Mouse (Mus musculus): ENCODE measurements around the gene Olfr282. TPM values are rescaled to one million over a fixed set of nuclear protein-coding genes. Genes with fewer than 3 reads are reported as not detected.

Gene Olfr282
- total RNA-seq, 2 experiments from 2014 or later: not detected

- no peak for DNase-seq (ENCODE audit: low spot score in 2 of 2)
These were observed 43.9 kb downstream of the Olfr282 start for GRCm38 (mm10) chr15:98474958-98475357.

GRCm38 (mm10) chr15:98475382-98475781, 44.4 kb downstream of the Olfr282 start:
- peak in 1 of 2 experiments; percentile 20 for DNase-seq (ENCODE audit: low spot score in 2 of 2)

GRCm38 (mm10) chr15:98476281-98476680, 45.3 kb downstream of the Olfr282 start:
- no peak for DNase-seq (ENCODE audit: low spot score in 2 of 2)

- no peak for DNase-seq (ENCODE audit: low spot score in 2 of 2)
These were observed 48.6 kb downstream of the Olfr282 start for GRCm38 (mm10) chr15:98479568-98480102.

GRCm38 (mm10) chr15:98482701-98483100, 51.7 kb downstream of the Olfr282 start, which contains the start of gene Lalba:
Gene Lalba (minus strand): TSS chr15:98482721.
- DNase-seq (ENCODE audit: low spot score in 2 of 2): no peak

GRCm38 (mm10) chr15:98483907-98484886, 53.2 kb downstream of the Olfr282 start:
- peak in 1 of 2 experiments; percentile 15 for DNase-seq (ENCODE audit: low spot score in 2 of 2)

GRCm38 (mm10) chr15:98486433-98487021, 55.5 kb downstream of the Olfr282 start:
- DNase-seq (ENCODE audit: low spot score in 2 of 2): no peak

Other genes starting within 250 kb of the Olfr282 start
- not detected for gene Olfr288, start 235.7 kb upstream of the Olfr282 start, total RNA-seq (2021)
- gene Gm44579, start 210.2 kb upstream of the Olfr282 start, total RNA-seq (2021): under 1 TPM in 1 of 2 experiments, not detected in 1; 0.16 TPM
- 1 to 10 TPM; 1.9 to 2.3 TPM for gene Olfr287, start 210.2 kb upstream of the Olfr282 start, total RNA-seq (2021)
- not detected for gene Olfr286, start 196.8 kb upstream of the Olfr282 start, total RNA-seq (2021)
- gene H1fnt, start 173.9 kb upstream of the Olfr282 start, total RNA-seq (2021): not detected
- gene Zfp641, start 135.1 kb upstream of the Olfr282 start, total RNA-seq (2021): 1 to 10 TPM; 5.7 to 6.7 TPM
- gene Olfr285, start 113.9 kb upstream of the Olfr282 start, total RNA-seq (2021): not detected
- not detected for gene Olfr284, start 90.2 kb upstream of the Olfr282 start, total RNA-seq (2021)
- not detected for gene Olfr283, start 50.3 kb upstream of the Olfr282 start, total RNA-seq (2021)
- gene Olfr281, start 21.4 kb downstream of the Olfr282 start, total RNA-seq (2021): not detected
- gene OR5BS1P, start 38.7 kb downstream of the Olfr282 start, total RNA-seq (2021): not detected
- gene Lalba, start 51.5 kb downstream of the Olfr282 start, total RNA-seq (2021): not detected
- gene Olfr279, start 61.2 kb downstream of the Olfr282 start, total RNA-seq (2021): under 1 TPM; 0.21 to 0.37 TPM
- gene Kansl2, start 103.0 kb downstream of the Olfr282 start, total RNA-seq (2021): 10 to 100 TPM; 65.5 to 65.8 TPM
- 10 to 100 TPM; 43.9 to 44.7 TPM for gene Ccnt1, start 139.7 kb downstream of the Olfr282 start, total RNA-seq (2021)
- not detected for gene 4930415O20Rik, start 139.8 kb downstream of the Olfr282 start, total RNA-seq (2021)
- gene Adcy6, start 178.9 kb downstream of the Olfr282 start, total RNA-seq (2021): 10 to 100 TPM; 45.1 to 45.3 TPM
- 100 to 1,000 TPM; 159 to 168 TPM for gene Cacnb3, start 199.6 kb downstream of the Olfr282 start, total RNA-seq (2021)
- 10 to 100 TPM; 60.3 to 70.2 TPM for gene Ddx23, start 231.7 kb downstream of the Olfr282 start, total RNA-seq (2021)
- 10 to 100 TPM; 18.8 to 21.5 TPM for gene Rnd1, start 246.2 kb downstream of the Olfr282 start, total RNA-seq (2021)

Data from layer of hippocampus, postnatal 14 days (tissue).